Mouse (Mus musculus) lung, adult 2 months (tissue): ENCODE data around the gene Man1c1. TPM values are rescaled to one million over a fixed set of nuclear protein-coding genes. Genes with fewer than 3 reads are reported as not detected.

Experiments
- DNase-seq: peaks from one replicate; pipeline ENCODE4 v3.0.0; 2022
- H3K4me1 ChIP-seq: fragments of 200-500 bp; 2 replicates; pipeline ENCODE4 v1.6.1; 2011; ENCODE audit warnings: low read length; ENCODE audit not compliant: control insufficient read depth, insufficient read depth
- H3K4me3 ChIP-seq: fragments of 200-500 bp; replicated peaks from 2 replicates; pipeline ENCODE3; 2011; ENCODE audit warnings: low read depth, mild to moderate bottlenecking, control low read depth, low read length; ENCODE audit errors: extremely low read depth
- CTCF ChIP-seq: fragments of 200-500 bp; IDR thresholded peaks from 2 replicates; pipeline ENCODE4 v1.5.1; 2011; ENCODE audit warnings: mild to moderate bottlenecking, low read length, control low read depth; ENCODE audit not compliant: insufficient read depth
- POLR2A ChIP-seq: fragments of 200-500 bp; IDR thresholded peaks from 2 replicates; pipeline ENCODE4 v1.6.1; 2011; ENCODE audit warnings: low read depth, mild to moderate bottlenecking, control low read depth, low read length, borderline replicate concordance; ENCODE audit errors: extremely low read depth
- WGBS: fragments of 180-500 bp; shearing (Covaris S2); methylation state at CpG from one replicate; pipeline ENCODE4 v1.1.7; 2018; 5-methylcytosine and 5-hydroxymethylcytosine counted together
- polyA plus RNA-seq: library from polyadenylated mRNA; depleted of rRNA; stranded (reverse); fragments of >200 nt; gene quantifications from 2 replicates; pipeline ENCODE4 v1.2.3, GENCODE M21; 2012

Gene Man1c1
- polyA plus RNA-seq, 1 experiment = 15.7 TPM

DNA sequence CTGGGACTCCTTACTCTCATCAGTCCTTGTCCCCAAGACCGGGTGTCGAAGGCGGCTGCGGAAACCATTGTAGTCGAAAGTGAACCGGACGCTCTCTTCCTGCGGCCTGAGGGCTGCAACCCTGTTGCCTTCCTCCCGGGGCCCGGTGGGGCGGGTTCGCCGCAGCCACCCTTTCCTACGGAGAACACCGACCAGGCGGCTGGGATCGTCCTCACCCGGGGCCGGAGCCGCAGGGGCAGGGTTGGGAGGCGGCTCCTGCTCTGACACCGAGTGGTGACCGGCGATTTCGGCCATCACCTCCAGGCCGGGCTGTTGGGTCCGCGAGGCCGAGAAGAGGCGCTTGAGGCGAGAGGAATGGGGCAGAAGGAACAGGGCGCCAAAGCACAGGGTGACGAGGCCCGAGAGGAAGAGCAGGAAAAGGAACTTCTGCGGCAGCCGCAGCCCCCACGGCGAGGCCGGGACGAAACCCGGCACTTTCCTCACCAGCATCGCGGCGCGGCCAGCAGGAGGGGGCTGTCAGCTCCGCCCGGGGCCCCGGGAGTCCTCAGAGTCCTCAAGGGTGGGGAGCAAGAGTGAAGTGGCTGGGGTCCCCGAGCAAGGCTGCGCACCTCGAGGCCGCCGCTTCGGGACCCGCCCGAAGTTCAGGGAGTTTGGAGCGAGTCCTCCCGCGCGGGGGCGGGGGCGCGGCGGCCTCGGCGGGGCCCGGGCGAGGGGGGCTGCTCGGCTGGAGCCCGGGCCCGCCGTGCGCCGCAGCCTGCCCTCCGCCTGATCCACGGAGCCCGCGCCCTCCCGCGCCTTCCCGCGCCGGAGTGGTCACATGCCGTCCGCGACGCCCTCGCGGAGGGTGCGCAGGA, 882 bp downstream of the Man1c1 start:
- peaks cover 8% of the 10 kb centered on the region for H3K4me1 ChIP-seq
- peak; percentile 70 for DNase-seq
- 1% methylated on average over 81 of the region's 90 CpGs for WGBS
- H3K4me3 ChIP-seq = peak overlapping the region; percentile 73
- TF ChIP-seq CTCF = no peak
- TF ChIP-seq POLR2A = no peak

DNA sequence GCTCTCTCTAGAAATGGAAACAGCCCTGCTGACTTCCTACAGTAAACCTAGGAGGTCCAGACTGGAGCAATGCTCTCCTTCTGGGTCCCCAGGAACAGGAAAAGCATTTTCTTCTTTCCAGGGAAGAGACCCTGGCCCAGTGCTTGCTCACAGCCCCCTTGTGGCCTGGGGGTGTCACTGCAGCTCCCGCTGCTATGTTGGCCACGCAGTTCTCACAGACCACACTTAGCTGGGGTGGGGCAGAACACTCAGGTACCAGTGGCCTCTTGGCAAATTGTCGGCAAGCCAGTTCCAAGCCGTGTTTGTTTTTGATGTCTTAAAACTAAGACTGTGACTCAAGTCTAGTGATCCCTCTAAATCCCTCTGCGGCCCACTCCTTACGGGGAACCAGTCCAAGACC, 2.2 kb downstream of the Man1c1 start:
- peaks cover 8% of the 10 kb centered on the region for H3K4me1 ChIP-seq
- peak overlapping the region; percentile 2 for H3K4me3 ChIP-seq
- DNase-seq = peak; percentile 72
- peak; percentile 87 for TF ChIP-seq CTCF
- TF ChIP-seq POLR2A = no peak
- WGBS = 19% methylated on average over 6 of the region's 6 CpGs

DNA sequence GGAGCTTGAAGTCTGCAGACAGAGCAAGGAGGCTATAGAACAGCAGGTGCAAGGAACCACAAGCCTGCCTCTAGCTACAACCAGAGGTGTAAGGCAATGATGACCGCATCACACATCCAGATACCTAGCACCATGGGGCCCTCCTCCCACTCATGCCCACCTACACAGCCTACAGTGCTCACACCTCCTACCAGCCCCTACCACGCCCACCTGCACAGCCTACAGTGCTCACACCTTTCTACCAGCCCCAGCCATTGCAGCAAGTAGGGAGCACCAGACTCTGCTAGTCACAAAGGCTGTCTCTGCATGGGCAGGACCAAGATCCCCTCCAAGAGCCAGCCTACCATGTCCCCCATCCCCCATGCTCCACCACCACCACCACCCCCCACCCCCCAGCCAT, 3.2 kb downstream of the Man1c1 start:
- 94% methylated on average over 2 of the region's 2 CpGs for WGBS
- DNase-seq = no peak
- TF ChIP-seq POLR2A (no peak), CTCF (no peak)
- H3K4me1 ChIP-seq = peaks cover 8% of the 10 kb centered on the region
- H3K4me3 ChIP-seq = no peak overlapping the region

DNA sequence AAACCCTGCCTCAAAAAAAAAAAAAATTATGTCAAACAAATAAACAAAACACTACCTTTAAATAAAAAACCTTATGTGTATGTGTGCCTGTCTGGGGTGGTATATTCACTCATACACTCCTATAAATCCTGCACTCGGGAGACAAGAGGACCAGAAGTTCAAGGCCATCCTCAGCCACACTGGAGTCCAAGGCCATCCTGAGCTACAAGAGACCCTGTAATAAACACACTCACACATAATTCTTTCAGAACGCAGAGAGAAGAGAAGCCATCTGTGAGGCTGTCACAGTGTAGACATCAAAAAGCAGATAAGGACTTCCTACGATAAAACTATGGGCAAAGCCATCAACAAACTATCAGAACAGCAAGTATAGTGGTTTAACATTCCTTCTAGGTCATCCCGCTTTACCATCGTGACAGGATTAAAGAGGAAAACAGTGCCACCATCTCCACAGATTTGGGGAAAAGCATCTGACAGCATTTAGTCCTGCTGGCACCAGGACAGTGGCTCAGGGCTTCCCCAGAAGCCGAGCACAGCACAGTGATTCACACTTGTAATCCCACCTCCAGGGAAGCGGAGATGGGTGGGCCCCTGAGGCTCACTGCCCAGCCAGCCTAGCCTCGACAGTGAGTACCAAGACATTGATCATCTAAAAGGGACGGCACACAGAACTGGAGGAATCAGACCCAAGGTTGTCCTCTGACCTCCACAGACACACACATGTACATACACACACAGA, 10.7 kb downstream of the Man1c1 start:
- TF ChIP-seq POLR2A (no peak), CTCF (no peak)
- Histone ChIP-seq H3K4me1 (no peaks in the 10 kb centered on the region), H3K4me3 (no peak overlapping the region)
- WGBS = 77% methylated on average over 9 of the region's 9 CpGs
- no peak for DNase-seq

DNA sequence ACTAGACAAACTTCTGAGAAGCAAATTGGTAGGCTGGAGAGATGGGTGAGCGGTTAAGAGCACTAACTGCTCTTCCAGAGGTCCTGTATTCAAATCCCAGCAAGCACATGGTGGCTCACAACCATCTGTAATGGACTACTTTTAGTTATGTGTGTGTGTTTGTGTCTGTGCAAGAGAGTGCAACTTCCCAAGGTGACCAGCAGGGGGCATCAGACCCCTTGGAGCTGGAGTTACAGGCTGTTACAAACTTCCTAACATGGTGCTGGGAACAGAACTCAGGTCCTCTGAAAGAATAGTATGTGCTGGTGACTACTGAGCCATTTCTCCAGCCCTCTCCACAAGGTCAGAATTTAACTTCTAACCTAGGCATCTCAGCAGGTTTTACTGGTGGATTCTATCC, 11.7 kb downstream of the Man1c1 start:
- no peak for DNase-seq
- Histone ChIP-seq H3K4me3 (no peak overlapping the region), H3K4me1 (no peaks in the 10 kb centered on the region)
- WGBS = 97% methylated on average over 1 of the region's 1 CpGs
- TF ChIP-seq CTCF = no peak
- no peak for TF ChIP-seq POLR2A

DNA sequence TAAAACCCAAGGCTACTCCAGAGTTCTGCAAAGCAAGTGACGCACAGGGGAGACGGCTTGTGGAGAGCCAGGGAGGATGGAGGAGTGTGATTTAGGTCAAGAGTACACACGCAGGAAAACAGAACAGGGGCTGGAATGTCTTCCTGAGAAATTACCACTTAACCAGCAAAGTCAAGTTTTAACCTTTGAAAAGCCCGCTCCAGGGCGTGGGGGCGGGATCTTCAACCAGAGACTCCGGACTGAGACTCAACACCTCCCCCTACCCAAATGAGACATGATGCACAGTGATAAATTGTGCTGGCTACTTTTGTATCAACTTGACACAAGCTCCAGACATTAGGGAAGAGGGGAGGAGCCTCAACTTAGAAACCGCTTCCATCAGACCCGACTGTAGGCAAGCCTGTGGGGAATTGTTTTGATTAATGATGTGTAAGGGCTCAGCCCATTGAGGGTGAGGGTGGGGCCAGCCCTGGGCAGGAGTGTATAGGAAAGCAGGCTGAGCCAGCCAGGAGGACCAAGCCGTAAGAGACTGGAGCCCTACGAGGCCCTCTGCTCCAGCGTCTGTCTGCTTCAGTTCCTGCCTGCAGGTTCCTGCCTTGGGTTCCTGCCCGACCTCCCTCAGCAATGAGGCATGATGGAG, 17.9 kb downstream of the Man1c1 start:
- H3K4me1 ChIP-seq = peaks cover 9% of the 10 kb centered on the region
- DNase-seq = no peak
- 72% methylated on average over 13 of the region's 13 CpGs for WGBS

DNA sequence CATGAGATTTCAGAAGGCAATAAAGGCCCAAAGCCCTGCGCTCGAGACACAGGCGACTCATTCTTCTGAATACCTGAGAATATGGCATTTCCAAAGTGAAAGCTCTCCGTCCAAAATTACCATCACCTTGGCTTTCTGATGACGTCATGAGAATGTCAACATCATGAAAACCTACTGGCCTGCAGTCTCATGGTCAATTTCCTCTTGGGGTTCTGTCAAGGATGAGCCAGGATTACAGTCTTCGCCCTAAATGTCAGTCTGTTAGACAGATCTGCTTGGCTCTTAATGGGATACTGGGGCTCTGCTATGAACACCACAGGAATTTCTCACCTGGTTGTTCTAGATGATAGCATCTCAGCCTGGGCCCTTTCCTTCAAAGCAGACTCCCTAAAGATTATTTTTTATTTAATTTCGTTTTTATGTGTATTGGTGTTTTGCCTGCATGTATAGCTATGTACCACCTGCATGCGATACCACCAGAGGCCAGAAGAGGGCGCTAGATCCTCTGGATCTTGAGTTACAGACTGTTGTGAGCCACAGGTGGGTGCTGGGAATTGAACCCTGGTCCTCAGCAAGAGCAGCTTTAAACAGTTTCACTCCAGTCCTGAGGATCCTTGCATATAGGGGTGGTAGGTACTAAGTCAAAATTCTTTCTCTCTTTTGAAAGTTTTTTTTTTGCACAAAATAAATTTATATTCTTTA, 19.3 kb downstream of the Man1c1 start:
- DNase-seq = no peak
- H3K4me3 ChIP-seq = no peak overlapping the region
- H3K4me1 ChIP-seq = peaks cover 9% of the 10 kb centered on the region
- WGBS = 83% methylated on average over 9 of the region's 9 CpGs
- TF ChIP-seq CTCF (peak; percentile 22; the same call in 1 of the 2 replicates), POLR2A (no peak)

More for the DNA sequence above, 17.9 kb downstream of the Man1c1 start:
- no peak for TF ChIP-seq POLR2A
- no peak for TF ChIP-seq CTCF
- no peak overlapping the region for H3K4me3 ChIP-seq

DNA sequence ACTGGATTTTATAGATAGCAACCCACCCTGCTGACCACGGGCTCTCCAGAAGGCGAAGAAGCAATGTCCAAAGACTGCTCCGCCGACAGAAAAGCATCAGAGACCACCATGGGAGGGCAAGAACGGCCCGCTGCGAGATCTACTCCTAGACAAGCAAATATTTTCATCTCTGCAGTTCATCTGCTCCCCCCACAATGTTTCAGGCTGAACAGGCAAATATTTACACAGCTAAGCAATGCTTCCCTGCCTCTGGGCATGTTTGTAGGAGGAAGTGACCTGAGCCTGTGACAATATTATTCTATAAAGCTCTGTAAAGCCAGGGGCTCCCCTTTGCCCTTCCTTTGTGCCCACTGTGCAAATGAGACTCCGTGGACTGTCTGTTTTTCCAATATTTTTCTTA, 20.2 kb downstream of the Man1c1 start:
- no peak for TF ChIP-seq POLR2A
- no peak for TF ChIP-seq CTCF
- peaks cover 9% of the 10 kb centered on the region for H3K4me1 ChIP-seq
- no peak overlapping the region for H3K4me3 ChIP-seq
- no peak for DNase-seq
- 37% methylated on average over 8 of the region's 8 CpGs for WGBS

DNA sequence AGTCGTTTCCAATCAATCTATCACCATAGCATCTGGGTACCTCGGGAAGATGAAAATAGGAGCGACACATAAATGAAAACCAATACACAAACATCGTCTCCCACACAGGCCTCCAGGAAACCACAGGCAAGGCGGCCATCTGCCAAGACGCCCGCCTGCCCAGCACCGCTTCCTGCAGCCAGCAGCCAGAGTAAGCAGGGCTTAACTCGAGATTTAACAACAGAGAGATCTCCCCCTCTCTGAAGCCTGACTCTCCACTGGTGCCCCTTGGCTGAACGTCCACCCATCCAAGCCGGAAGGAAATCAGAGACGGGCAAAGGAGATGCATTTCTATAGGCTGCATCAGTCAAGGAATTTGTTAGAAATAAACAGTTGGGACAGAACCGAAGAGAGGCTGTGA, 21.1 kb downstream of the Man1c1 start:
- 15% methylated on average over 13 of the region's 13 CpGs for WGBS
- TF ChIP-seq CTCF (no peak), POLR2A (no peak)
- Histone ChIP-seq H3K4me3 (no peak overlapping the region), H3K4me1 (peaks cover 9% of the 10 kb centered on the region)
- DNase-seq = no peak
